Mouse (Mus musculus) testis, postnatal 14 days (tissue): ENCODE results near the gene Mmp17.

Experiments
- DNase-seq: peaks from one replicate; pipeline ENCODE4 v3.0.0; 2021; ENCODE audit warnings: low spot score

Gene Mmp17

DNA sequence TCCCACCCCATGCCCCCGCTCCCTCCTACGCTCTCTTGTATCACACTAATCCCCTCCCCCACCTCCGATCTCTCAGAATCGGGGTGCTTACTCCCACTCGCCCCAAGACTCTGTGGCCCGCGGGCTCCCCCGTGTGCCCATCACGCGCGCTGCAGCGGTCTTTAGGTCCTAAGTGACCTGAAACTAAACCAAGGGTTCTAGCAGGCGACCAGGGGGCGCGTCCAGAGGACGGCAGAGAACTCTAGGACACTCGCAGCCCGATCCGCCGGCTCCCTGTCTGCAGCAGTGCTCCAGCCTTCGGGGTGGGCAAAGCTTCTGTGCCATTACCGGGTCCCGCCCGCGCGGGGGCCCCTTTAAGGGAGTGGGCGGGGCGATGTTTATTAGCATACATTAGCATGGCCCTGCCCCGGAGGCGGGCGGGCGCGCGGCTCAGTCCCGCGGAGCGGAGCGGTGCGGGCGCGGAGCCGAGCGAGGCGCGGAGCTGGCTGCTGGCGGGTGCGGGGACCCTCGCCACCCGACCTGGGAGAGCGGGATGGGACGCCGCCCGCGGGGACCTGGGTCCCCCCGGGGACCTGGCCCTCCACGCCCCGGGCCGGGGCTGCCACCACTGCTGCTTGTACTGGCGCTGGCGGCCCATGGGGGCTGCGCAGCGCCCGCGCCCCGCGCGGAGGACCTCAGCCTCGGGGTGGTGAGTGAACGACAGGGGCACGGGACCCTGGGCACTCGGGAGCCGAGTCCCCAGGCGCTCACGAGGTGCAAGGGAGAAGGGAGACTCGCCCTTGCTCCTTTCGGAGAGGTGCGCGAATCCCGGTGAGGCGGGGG, at the start of gene Mmp17:
Gene Mmp17 (plus strand): TSS at position 409 of the 822 bp plus-strand sequence.
- peak; percentile 84 for DNase-seq

DNA sequence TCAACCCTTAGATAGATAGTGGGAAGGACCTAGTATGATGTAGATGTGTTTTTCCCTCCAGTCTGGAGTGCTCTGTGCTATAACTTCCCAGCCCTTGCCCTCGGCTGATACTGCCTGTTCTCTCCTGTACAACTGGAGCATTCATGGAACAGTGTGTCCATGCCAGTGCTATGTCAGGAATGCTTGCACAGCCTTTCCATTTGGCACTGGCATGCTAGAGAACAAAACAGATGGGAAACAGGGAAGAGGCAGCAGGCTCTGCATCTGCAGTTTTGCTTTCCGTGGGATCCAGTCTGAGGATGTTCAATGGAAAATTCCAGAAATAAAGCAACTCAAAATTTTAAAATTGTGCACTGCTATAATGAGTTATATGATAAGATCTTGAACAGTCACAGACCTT, 49.5 kb upstream of the Mmp17 start:
- DNase-seq = peak; percentile 45

DNA sequence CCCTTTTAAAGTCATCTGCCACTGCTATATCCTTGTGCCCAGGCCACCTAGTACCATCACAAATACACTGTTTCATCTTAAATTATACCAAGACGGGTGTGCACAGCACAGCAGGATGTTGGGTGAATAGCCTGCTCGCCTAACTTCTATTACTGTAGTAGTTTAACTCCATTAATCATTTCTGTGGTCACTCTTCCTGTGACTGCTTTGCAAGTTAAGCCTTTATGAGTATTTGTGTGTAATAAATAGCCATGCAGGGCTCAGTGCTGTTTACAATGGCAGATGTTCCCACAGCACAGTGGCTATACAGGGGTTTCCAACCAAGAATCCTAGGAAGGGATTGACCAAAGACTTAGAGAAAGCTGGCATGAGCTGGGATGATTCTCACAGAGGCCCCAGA, 48.9 kb upstream of the Mmp17 start:
- DNase-seq = no peak

DNA sequence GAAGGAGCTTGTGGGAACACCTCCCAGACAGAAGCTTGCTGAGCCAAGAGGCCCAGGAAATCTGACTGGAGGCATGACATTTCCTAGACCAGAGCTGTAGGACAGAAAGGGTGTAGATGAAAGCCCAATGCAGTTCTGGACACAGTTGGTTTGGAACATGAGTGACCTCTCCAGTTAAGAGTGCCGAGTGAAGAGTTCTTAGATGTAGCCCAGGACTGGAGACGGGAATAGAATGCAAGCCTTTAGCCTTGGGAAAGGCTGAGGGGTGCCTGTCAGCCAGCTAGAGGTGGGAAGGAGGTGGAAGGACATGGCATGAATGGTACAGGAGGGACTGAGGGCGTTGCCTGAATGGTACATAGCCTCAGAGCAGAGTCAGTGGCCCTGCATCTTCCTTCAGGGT, 48.5 kb upstream of the Mmp17 start:
- no peak for DNase-seq

DNA sequence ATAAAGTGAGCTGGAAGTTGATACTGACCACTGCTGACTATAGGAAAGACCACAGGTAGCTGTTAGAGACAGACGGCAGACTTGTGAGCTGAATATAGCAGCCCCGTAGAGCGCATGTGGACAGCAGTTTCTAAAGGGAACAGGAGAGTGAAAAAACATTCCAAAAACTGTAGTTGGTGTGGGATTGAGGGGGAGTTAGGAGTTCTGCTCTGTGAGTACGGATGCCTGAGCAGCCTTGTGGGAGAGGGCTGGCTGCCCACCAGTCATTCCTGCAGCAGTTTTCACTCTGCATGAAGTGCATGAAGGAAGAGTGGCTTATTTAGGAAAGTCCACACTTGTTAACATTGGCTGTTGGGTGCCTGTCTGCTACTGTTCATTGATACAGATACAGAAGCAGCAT, 45.1 kb upstream of the Mmp17 start:
- no peak for DNase-seq

DNA sequence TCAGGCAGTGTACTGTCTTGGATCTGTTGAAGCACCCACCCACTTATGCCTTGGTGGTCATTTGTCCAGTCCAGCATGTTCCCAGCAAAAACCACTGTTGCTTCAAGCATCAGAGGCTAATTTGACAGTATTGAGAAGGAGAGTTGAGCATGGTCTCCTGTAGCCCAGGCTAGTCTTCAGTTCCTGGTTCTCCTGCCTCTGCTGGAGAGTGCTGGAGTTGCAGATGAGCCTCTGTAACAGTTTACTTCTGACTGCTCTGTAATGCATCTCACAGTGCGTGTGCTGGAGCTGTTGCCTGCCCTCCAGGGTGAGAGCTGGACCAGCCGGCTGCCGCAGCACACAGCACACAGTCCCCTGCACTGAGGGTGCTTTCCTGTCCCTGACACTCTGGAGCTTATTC, 41.7 kb upstream of the Mmp17 start:
- DNase-seq = no peak

DNA sequence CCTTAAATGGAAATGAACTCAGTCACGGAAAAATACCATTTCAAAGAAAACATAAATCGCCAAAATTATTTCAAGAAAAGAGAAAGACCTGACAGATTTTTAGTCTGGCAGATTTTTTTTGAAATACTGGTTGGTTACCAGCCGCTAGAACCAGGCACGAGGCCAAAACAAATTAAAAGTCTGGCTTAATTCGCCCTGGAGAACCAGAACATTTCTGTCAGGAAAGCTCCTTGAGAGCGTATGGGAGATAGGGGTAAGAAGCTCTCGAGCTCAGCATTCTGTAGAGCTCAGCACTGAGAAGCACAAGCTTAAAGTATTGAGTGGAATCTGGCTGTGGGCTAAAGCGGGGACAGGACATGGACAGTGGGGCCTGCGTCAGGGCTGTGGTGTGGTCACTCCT, 38.2 kb upstream of the Mmp17 start:
- DNase-seq = no peak

DNA sequence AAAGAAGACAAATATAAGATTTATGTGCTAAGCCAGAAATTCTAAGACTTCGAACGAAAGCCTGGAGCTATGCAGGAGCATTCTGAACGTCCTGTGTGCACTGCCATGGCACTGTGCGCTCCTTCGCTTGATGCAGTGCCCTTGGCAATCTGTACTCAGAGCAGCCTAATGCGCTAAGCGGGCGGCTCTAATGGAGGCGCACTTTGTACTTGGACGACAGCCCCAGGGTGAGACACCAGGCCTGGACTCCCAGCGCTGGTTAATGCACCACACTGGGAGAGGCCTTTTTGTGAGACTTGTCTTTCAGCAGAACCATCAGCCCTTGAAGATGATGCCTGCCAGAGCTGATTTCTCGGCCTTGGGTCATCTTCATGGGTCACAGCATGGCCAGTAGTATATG, 34.3 kb upstream of the Mmp17 start:
- no peak for DNase-seq

DNA sequence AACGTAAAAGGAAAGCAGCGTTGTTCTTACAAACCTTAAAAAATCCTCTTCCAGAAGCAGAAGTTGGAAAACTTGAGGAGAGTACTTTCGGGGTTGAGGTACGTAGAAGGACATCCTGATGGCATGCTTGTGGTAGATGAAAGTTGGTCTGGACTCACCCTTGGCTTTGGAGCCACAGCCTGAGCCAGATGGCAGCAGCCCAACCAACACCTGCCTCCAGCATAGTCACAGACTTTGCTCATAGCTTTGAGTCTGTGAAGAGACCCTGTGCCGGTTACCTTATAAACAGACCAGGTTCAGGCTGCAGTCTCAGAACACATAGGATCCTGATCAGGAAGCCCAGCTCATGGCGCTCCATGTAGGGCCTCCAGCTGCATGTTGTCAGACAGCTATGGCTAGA, 33.2 kb upstream of the Mmp17 start:
- no peak for DNase-seq

DNA sequence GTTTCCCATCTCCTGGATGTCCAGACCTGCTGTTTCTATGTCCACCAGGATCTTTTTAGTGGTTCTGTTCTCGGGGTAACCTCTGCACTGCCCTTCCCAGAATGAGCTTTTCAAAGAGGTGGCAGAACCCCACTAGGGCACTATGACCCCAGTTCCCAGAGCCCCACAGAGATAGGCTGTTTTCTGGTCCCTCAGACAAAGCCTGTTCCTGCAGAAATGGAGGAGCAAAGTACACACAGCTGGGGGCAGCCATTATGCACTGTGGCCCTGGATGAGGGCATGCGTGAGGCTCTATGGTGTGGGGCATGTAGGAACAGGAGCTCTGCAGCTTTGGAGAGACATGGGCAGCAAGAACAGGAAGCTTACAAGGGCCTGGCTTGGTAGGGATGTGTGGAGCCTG, 32.0 kb upstream of the Mmp17 start:
- no peak for DNase-seq

DNA sequence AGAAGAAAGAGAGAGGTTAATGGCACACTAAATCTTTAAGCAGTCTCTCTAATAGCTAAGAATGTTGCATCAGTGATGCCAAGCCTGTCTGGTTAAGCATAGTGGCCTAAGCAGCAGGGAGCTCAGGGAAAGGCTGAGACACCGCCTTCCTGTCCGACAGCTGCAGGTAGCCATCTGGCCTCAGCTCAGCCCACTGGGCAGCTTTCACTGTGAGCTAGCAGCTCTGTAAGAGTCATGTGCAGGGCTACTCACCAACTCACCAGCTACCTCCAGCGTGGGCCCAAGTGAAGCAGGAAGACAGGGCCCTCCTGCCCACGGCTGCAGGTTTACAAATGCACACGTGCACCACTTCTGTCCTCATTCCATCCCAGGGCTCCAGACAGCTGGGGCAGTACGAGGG, 30.3 kb upstream of the Mmp17 start:
- no peak for DNase-seq

DNA sequence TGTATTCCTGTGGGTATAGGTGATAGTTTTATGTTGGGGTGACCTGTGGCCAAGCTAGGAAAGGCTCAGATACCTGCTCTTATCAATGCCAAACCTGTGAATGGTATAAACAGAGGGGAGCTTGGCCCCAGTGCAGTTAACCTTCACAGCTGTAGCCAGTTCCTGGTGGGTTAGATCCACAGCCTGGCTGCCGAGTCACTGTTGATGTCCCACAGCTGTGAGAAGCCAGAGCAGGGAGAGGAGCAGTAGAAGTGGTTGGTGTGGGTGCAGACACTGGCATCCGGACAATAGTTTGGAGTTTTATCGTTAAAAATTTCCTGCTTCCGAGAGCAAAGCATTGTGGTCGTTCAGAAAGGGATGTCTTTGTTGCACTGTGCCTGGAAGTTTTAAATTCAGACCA, 25.4 kb upstream of the Mmp17 start:
- DNase-seq = no peak

DNA sequence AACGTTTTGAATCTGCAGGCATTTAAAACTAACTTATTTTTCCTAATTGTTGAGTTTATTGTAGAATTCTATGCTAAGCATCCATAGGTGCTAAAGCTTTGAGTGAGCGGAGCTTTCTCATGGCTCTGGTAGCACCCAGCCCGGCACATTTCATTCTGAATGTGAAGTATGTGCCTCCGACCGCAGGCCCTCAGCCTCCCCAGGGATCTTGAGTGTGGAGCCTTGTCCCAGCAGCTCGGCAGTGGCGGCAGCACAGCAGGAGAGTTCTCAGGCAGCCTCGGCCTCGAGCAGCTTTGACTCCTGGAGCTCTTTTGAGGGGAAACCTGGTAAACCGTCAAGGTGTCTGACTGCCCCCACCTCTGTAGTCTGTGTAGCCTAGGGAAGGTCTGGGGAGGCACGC, 24.7 kb upstream of the Mmp17 start:
- DNase-seq = no peak

DNA sequence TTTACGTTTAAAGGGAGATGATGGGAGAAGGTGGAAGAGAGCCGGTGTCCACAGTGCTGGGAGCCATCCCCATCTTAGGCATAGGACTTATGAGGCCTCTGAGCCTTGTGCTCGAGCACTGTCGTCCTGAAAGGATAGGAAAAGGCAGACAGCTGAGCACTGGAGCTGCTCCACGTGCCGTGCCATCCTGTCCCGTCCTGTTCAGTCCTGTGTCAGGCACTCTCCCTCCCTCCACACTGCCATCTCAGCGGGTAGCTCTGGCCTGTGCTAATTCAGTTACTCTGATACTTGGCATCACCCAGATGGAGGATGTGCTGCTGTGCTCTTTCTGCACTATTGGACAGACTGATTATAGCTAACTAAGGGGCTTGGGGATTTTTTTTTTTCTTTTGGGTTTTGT, 21.6 kb upstream of the Mmp17 start:
- DNase-seq = no peak

DNA sequence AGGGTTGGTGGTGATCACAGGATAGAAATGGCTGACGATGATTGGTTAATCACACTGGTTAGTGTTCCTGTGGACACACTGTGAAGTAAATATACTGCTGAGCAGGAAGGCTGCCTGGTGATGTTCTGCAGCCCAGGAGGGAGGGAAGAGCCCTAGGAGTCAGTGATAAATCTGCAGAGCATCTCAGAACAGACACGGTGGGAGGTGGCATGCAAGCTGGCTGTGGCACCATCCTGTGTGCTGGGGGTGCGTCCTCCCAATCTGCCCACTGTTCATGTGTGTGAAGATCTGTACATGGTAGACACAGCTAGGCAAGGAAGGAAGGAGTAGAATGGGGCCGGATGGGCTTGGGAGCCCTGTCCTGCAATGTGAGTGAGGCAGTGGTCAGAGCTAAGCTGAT, 15.4 kb upstream of the Mmp17 start:
- no peak for DNase-seq

DNA sequence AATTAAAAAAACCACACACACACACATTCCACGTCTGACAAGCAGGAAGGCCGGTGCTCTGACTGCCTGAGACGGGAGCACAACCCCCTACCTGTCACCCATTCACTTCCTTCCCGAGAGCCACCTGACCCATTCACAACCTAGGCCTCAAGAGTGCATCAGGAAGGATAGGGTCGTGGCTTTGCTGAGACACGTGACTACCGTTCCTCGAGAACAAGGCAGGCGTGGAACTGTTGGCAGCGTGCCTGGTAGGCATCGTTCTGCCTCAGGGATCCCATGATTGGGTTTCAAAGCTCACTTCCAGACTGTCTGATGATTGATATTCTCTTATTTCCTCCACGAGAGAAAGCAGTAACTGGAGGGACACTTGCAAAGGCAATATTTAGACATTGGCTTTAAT, 5.8 kb upstream of the Mmp17 start:
- no peak for DNase-seq

DNA sequence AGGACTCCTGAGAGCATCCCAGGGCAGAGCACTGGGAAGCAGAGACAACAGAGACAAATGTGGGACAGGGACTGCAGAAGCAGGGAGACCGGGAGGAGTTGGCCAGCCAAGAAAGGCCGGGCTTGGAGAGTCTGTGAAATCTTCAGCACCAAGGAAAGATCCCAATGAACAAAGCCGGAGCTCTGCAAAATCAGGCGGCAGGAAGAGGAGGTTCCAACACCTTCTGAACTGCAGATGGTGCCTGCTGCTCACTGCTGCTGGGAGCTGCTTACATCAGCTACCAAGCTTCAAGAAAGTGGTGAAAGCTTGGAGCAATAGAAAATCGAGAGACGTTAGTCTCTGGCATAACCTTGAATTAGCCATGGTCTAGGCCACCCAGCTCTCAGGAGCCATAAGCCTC, 3.9 kb upstream of the Mmp17 start:
- no peak for DNase-seq

DNA sequence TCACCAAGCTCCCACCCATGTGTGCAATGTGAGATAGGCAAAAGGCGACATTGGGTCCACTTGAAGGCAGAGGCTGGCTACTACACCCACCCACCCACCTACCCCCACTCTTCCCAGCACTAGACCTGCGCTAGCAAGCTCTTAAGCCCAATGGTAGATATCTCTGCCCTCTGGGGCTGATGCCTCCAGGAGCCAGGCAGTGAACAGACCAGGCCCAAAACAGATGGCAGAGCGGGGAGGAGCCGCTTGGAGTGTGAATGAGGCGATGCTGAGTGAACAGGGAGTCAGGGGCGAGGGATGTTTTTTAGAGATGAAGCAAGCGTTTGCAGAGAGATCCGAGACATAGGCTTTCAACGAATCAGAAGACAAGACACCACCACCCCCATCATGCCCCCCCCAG, 3.4 kb upstream of the Mmp17 start:
- no peak for DNase-seq

DNA sequence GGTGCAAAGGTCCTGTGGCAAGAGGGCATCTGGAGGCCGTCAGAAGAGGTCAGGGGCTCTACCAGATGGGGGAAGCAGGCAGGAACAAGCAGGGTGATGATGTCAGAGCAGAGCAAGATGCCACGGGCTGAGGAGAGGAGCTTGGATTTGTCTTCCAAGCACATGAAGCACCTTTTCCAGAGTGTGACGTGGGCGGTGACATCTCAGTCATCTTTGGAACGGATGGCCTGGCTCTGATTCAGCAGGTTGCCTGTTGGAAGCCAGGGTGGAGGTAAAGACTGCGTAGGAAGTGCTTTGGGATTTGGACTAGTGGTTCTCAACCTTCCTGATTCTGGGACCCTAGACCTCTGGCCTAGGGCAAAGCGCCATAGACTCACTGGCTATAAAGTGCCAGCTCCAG, 3.0 kb upstream of the Mmp17 start:
- DNase-seq = no peak

DNA sequence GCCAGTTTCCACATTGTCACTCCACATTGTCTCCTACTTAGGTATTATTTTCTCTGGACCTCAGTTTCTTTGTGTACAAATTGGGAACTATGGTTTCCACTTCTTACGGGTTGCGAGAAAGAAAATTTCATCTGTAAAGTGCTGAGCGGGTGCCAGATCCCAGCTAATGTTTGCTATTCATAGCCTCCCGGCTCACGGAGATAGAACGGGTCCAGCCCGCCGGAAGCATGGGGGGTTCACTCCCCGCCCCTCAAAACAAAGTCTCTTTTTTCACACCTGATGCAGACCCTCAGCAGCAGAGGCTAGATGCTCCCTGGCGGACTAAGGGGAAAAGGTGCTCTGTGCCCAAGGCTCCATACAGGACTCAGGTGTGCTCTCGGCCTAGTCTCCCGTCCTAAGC, 638 bp upstream of the Mmp17 start:
- DNase-seq = no peak

DNA sequence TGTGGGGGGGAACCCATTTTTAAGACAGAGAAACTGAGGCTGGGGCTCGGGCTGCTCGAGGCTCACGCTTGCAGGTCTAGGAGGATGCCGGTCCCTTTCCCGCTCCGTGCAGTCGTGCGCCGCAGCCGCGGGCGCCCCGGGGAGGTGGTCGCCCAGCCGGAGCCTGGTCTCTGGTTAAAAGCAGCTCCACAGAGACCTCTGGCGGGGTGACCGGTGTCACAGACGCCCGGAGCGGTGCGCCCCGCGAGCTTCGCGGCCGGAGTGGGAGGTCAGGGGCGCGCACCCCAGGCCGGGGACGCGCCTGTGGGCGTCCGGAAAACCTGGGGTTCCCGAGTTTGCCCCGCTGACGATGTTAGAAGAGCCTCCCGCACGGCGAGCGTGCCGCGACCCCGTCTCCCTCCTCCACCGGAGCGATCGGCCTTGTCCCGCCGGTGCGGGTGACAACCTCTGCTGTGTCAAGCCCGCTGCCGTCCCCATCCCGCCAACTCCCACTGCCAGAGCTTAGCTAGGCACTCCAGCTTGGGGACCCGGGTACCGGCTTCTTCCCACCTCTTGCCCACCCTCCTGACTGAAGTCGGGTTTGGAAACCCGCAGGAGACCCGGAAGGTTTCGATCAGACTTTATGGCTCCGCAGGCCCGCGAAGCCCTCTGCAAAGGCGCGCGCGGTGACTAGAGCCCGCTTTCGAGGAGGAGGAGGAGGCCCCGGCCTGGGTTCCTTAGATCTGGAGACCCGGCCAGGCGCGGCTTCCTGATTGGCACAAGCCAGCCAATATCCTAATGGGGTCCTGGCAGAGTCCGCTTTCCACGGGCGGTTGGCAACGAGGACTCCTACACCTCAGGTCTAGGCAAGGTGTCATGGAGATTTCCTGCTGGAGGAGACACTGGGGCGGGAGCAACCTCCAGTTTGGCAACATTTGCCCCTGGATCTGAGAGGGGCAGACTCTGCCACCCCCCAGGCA, 893 bp downstream of the Mmp17 start:
- no peak for DNase-seq

DNA sequence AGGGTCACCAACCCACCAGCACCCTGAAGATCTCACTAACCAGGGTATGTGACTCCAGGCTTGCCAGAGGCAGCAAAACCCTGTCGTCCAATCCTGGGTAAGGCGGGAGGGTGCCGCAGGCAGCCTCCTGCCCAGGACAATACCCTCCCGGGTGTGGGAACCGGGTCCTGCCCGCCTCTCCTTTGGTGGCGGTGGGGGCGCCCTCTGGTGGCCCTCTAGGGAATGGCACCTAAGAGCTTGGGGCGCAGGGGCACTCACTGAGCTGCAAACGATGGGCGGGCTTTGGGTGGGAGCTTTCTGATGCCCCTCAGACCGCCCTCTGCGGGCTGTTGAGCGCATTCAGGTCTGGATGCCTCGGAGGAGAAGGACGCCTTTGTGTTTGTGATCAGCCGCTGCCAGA, 2.0 kb downstream of the Mmp17 start:
- peak; percentile 77 for DNase-seq

DNA sequence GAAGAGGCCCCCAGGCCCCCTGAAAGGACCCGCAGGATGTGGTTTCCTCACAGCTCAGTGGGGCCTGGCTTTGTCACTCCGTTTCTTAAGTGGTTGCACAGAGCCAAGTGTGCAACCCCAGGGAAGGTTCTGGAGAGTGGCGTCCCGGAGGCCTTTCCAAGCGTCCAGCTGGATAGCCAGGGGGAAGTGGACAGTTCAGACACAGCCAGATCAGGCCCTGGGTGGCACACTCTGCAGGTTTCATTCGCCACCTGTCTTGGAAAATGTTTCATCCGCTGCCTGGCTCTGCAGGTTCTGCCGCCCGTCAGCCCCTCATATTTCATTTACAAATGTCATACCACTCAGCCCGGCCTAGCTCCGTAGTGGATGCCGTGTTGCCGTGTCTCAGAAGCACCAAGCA, 2.5 kb downstream of the Mmp17 start:
- DNase-seq = no peak
